22 mouse cellular contexts compared by ENCODE assay signal in the genomic region with DNA sequence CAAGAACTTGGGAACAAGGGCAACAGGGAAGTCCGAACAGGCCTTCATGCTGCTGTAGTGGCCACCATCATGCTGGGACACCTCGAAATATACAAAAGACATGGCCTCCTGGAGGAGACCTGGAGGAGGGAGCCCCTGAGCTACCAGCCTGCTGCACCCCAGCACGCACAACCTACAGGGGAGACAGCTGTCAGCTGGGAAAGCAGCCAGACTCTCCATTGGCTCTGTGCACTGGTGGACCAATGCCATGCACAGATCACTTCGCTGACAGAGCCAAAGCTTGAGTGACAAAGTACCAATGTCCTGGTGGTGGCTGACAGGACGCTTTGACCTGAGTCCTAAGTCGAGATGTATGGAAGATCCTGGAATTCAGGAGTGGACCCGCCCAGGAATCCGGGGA. TPM values are rescaled to one million over a fixed set of nuclear protein-coding genes. Genes with fewer than 3 reads are reported as not detected.
DNase-seq lines count a peak whose midpoint lies in the region; ATAC-seq and TF ChIP-seq lines count a peak whose summit lies in the region.
"Had no signal": no experiment of that assay in that cellular context is flagged by ENCODE, and none has a peak within 500 bp of the region (broad histone marks: within the 10 kb centered on the region; RNA-seq: fewer than 3 reads in every experiment).

No protein-coding gene starts in this region.

- H3K27me3 ChIP-seq in hindbrain, postnatal 0 days (ENCODE audit: insufficient read depth, low read length): no peaks in the 10 kb centered on the region
- H3K27me3 ChIP-seq in hindbrain, embryonic 13.5 days: no peaks in the 10 kb centered on the region
- H3K27me3 ChIP-seq in limb, embryonic 10.5 days (ENCODE audit: low read depth, poor library complexity, severe bottlenecking): no peaks in the 10 kb centered on the region
- H3K27me3 ChIP-seq: intestine, embryonic 15.5 days; limb, embryonic 13.5 days; midbrain, embryonic 13.5 days; stomach, embryonic 15.5 days had no signal

- peak overlapping the region; percentile 56 for H3K27ac ChIP-seq in hindbrain, postnatal 0 days
- H3K27ac ChIP-seq in hindbrain, embryonic 13.5 days: no peak overlapping the region
- H3K27ac ChIP-seq in limb, embryonic 10.5 days: no peak overlapping the region
- H3K27ac ChIP-seq: embryonic facial prominence, embryonic 10.5 days; intestine, embryonic 15.5 days; kidney, postnatal 0 days; limb, embryonic 13.5 days; macrophage; midbrain, embryonic 13.5 days; stomach, embryonic 15.5 days had no signal

- H3K4me2 ChIP-seq in hindbrain, postnatal 0 days (ENCODE audit: low read depth, low read length): no peak overlapping the region
- H3K4me2 ChIP-seq in hindbrain, embryonic 13.5 days: no peak overlapping the region
- H3K4me2 ChIP-seq: intestine, embryonic 15.5 days; limb, embryonic 13.5 days; midbrain, embryonic 13.5 days; stomach, embryonic 15.5 days had no signal

- WGBS in hindbrain, postnatal 0 days: 46% methylated on average over 8 of the region's 8 CpGs
- 93% methylated on average over 8 of the region's 8 CpGs for WGBS in hindbrain, embryonic 13.5 days
- 89% methylated on average over 8 of the region's 8 CpGs for WGBS in limb, embryonic 10.5 days

- no peaks in the 10 kb centered on the region for H3K36me3 ChIP-seq in hindbrain, postnatal 0 days (ENCODE audit: insufficient read depth, low read length)
- peaks cover 9% of the 10 kb centered on the region for H3K36me3 ChIP-seq in hindbrain, embryonic 13.5 days
- H3K36me3 ChIP-seq in limb, embryonic 10.5 days: no peaks in the 10 kb centered on the region
- H3K36me3 ChIP-seq: embryonic facial prominence, embryonic 10.5 days; intestine, embryonic 15.5 days; limb, embryonic 13.5 days; stomach, embryonic 15.5 days had no signal

- no peak overlapping the region for H3K9ac ChIP-seq in hindbrain, postnatal 0 days (replicated peaks; ENCODE audit: low read length)
- no peak overlapping the region for H3K9ac ChIP-seq in hindbrain, embryonic 13.5 days
- H3K9ac ChIP-seq: intestine, embryonic 15.5 days; limb, embryonic 13.5 days; midbrain, embryonic 13.5 days; stomach, embryonic 15.5 days had no signal

- H3K9me3 ChIP-seq in hindbrain, postnatal 0 days (ENCODE audit: low read length): no peaks in the 10 kb centered on the region
- H3K9me3 ChIP-seq in hindbrain, embryonic 13.5 days: no peaks in the 10 kb centered on the region
- H3K9me3 ChIP-seq in limb, embryonic 10.5 days (replicated peaks): no peaks in the 10 kb centered on the region
- H3K9me3 ChIP-seq: embryonic facial prominence, embryonic 10.5 days; intestine, embryonic 15.5 days; limb, embryonic 13.5 days; midbrain, embryonic 13.5 days; stomach, embryonic 15.5 days had no signal

- peak; percentile 75 for ATAC-seq in hindbrain, postnatal 0 days
- no peak for ATAC-seq in hindbrain, embryonic 13.5 days (ENCODE audit: low FRiP score)
- ATAC-seq: intestine, embryonic 15.5 days; midbrain, embryonic 13.5 days; Patski had no signal

- no peak overlapping the region for H3K4me3 ChIP-seq in hindbrain, postnatal 0 days (ENCODE audit: low read length)
- H3K4me3 ChIP-seq in hindbrain, embryonic 13.5 days: no peak overlapping the region
- H3K4me3 ChIP-seq in limb, embryonic 10.5 days: no peak overlapping the region
- H3K4me3 ChIP-seq: embryonic facial prominence, embryonic 10.5 days; intestine, embryonic 15.5 days; limb, embryonic 13.5 days; midbrain, embryonic 13.5 days; stomach, embryonic 15.5 days had no signal

- peak; percentile 8 for DNase-seq in adrenal gland, postnatal 10 days
- no peak for DNase-seq in adrenal gland, postnatal 25 days
- peak; percentile 71 for DNase-seq in hindbrain, postnatal 0 days (ENCODE audit: low spot score)
- DNase-seq in cerebellum, adult 9-10 months: peak; percentile 81
- DNase-seq in gastrocnemius, postnatal 10 days: peak; percentile 43
- DNase-seq in limb, embryonic 10.5 days (ENCODE audit: low spot score): no peak
- no peak for DNase-seq in urinary bladder, postnatal 14 days (ENCODE audit: low spot score)
- DNase-seq: heart, adult 11 months; thymus, postnatal 36 days had no signal

- no peak for TF ChIP-seq CTCF in hindbrain, postnatal 0 days (IDR thresholded peaks at IDR 0.05; ENCODE audit: low read depth)

- peaks cover 5% of the 10 kb centered on the region; the same call in 1 of the 2 replicates for H3K4me1 ChIP-seq in hindbrain, postnatal 0 days (ENCODE audit: insufficient read depth, low read length)
- peaks cover 6% of the 10 kb centered on the region for H3K4me1 ChIP-seq in hindbrain, embryonic 13.5 days (replicated peaks)
- no peaks in the 10 kb centered on the region for H3K4me1 ChIP-seq in limb, embryonic 10.5 days
- H3K4me1 ChIP-seq: embryonic facial prominence, embryonic 10.5 days; intestine, embryonic 15.5 days; limb, embryonic 13.5 days; midbrain, embryonic 13.5 days; stomach, embryonic 15.5 days had no signal

RNA-seq across cellular contexts. Expression of a gene that starts 9.5 kb away (rescaled TPM):
- total RNA-seq in adrenal gland, postnatal 10 days (2021): 10 to 100 TPM in 1 of 2 experiments, 1 to 10 TPM in 1; 6.7 to 12.4 TPM
- 3.0 and 4.1 TPM in 2 replicates for total RNA-seq in adrenal gland, postnatal 25 days (2021)
- 248 and 251 TPM in 2 replicates for total RNA-seq in hindbrain, postnatal 0 days (2014; rRNA removed)
- polyA plus RNA-seq in hindbrain, postnatal 0 days (2015; fragmentation: Nextera tagmentation; extraction: Ambion mirVana): 155 TPM in 2 replicates
- polyA plus RNA-seq in hindbrain, embryonic 13.5 days (2015; fragmentation: Nextera tagmentation; extraction: Ambion mirVana): 73.2 and 73.7 TPM in 2 replicates
- total RNA-seq in gastrocnemius, postnatal 10 days (2021): under 1 TPM; 0.36 to 0.38 TPM
- polyA plus RNA-seq in limb, embryonic 10.5 days (2016; fragmentation: Nextera tagmentation; extraction: Ambion mirVana): 1.2 and 1.3 TPM in 2 replicates
- total RNA-seq: heart, postnatal 10 days had no signal
- polyA plus RNA-seq: macrophage had no signal

RNA-seq across cellular contexts. Expression of a gene that starts 26.9 kb away (rescaled TPM):
- total RNA-seq in adrenal gland, postnatal 10 days (2021): under 1 TPM; 0.12 to 0.18 TPM
- total RNA-seq in adrenal gland, postnatal 25 days (2021): not detected in 2 replicates
- total RNA-seq in hindbrain, postnatal 0 days (2014; rRNA removed): not detected in 2 replicates
- polyA plus RNA-seq in hindbrain, postnatal 0 days (2015; fragmentation: Nextera tagmentation; extraction: Ambion mirVana): not detected in 2 replicates
- not detected in 2 replicates for polyA plus RNA-seq in hindbrain, embryonic 13.5 days (2015; fragmentation: Nextera tagmentation; extraction: Ambion mirVana)
- total RNA-seq in gastrocnemius, postnatal 10 days (2021): not detected
- not detected in 2 replicates for polyA plus RNA-seq in limb, embryonic 10.5 days (2016; fragmentation: Nextera tagmentation; extraction: Ambion mirVana)
- total RNA-seq: heart, postnatal 10 days; layer of hippocampus, postnatal 14 days had no signal
- polyA plus RNA-seq: embryonic facial prominence, embryonic 10.5 days; intestine, embryonic 15.5 days; kidney, postnatal 0 days; limb, embryonic 13.5 days; macrophage; midbrain, embryonic 13.5 days; neural tube, embryonic 11.5 days; Patski; stomach, embryonic 15.5 days had no signal

RNA-seq across cellular contexts. Expression of a gene that starts 30.9 kb away (rescaled TPM):
- under 1 TPM in 1 of 2 experiments, not detected in 1; 0.67 TPM for total RNA-seq in adrenal gland, postnatal 10 days (2021)
- total RNA-seq in adrenal gland, postnatal 25 days (2021): 0.21 TPM in 1 of 2 replicates, not detected in the other
- 0.52 and 6.8 TPM in 2 replicates for total RNA-seq in hindbrain, postnatal 0 days (2014; rRNA removed)
- 0.42 and 1.6 TPM in 2 replicates for polyA plus RNA-seq in hindbrain, postnatal 0 days (2015; fragmentation: Nextera tagmentation; extraction: Ambion mirVana)
- polyA plus RNA-seq in hindbrain, embryonic 13.5 days (2015; fragmentation: Nextera tagmentation; extraction: Ambion mirVana): 0.27 and 0.31 TPM in 2 replicates
- total RNA-seq in gastrocnemius, postnatal 10 days (2021): 1 to 10 TPM; 3.2 to 7.4 TPM
- not detected in 2 replicates for polyA plus RNA-seq in limb, embryonic 10.5 days (2016; fragmentation: Nextera tagmentation; extraction: Ambion mirVana)
- total RNA-seq: heart, postnatal 10 days had no signal
- polyA plus RNA-seq: liver, embryonic 16.5 days; macrophage; Patski had no signal

Comparison
In these comparisons a context has a peak if more than half of its experiments do, and no peak if none do; other contexts are left out.
1. DNase-seq: peak in adrenal gland, postnatal 10 days (single experiment), hindbrain, postnatal 0 days (single experiment), cerebellum, adult 9-10 months (single experiment) and gastrocnemius, postnatal 10 days (single experiment); none in adrenal gland, postnatal 25 days (single experiment), limb, embryonic 10.5 days (single experiment) and urinary bladder, postnatal 14 days (single experiment).
2. RNA of a gene that starts 9.5 kb away (total RNA-seq): 248 to 251 TPM in hindbrain, postnatal 0 days; 6.7 to 12.4 TPM in adrenal gland, postnatal 10 days, 3.0 to 4.1 TPM in adrenal gland, postnatal 25 days and 0.36 to 0.38 TPM in gastrocnemius, postnatal 10 days; every median in the first group is over 10 times any median in the second.